Comparison of ENCODE assay signal across 10 mouse cellular contexts in the genomic region with DNA sequence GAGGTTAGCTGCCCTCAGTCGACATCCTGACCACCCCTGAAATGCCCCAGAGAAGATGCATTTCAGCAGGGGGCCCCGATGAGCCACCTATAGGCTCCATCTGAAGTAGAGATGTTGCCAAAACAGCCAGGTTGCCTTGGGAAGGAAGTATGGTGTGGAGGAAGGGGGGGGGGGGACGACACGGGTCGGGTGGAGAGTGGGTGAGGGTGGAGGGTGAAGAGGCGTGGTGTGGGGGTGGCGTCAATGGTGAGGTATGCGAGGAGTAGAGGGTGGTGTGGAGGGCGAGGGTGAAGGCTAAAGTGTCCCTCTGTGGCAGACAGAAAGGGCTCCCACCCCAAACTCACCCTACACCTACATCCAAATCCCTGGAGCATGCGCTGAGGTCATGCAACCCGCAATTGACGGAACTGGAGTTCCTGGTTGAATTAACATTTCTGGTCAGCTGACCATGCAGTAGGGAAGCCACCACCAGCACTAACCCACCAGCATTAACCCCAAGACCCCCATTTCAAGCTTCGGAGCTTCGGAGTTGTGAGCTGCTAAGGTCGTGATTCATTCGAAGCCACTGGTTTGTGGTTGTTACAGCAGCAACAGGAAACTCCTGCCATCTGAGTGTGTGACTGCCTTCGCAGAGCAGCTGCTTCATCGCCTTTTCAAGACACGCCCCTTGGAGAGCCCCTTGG. TPM values are rescaled to one million over a fixed set of nuclear protein-coding genes. Genes with fewer than 3 reads are reported as not detected.
DNase-seq lines count a peak whose midpoint lies in the region; ATAC-seq and TF ChIP-seq lines count a peak whose summit lies in the region.
"Had no signal": no experiment of that assay in that cellular context is flagged by ENCODE, and none has a peak within 500 bp of the region (broad histone marks: within the 10 kb centered on the region; RNA-seq: fewer than 3 reads in every experiment).

No protein-coding gene starts in this region.

- H3K4me3 ChIP-seq in heart, embryonic 16.5 days (ENCODE audit: low read length), result no peak overlapping the region
- peak overlapping the region; percentile 26 for H3K4me3 ChIP-seq in macrophage (ENCODE audit: inconsistent target)
- peak overlapping the region; percentile 51 for H3K4me3 ChIP-seq in thymus, adult 2 months (ENCODE audit: control insufficient read depth, insufficient read depth, low read length)
- no peak overlapping the region for H3K4me3 ChIP-seq in kidney, embryonic 16.5 days (ENCODE audit: low read length)
- H3K4me3 ChIP-seq: forebrain, embryonic 13.5 days had no signal

- no peak for DNase-seq in heart, postnatal 25 days (ENCODE audit: low spot score)
- peak; percentile 65 for DNase-seq in thymus, adult 2 months
- no peak for DNase-seq in embryo, embryonic 11 days
- no peak for DNase-seq in gastrocnemius, postnatal 25 days
- DNase-seq: kidney, postnatal 25 days had no signal

- peak overlapping the region; percentile 16 for H3K4me2 ChIP-seq in heart, embryonic 16.5 days (ENCODE audit: low read depth, low read length)
- H3K4me2 ChIP-seq in kidney, embryonic 16.5 days (replicated peaks; ENCODE audit: low read depth, low read length), result no peak overlapping the region
- H3K4me2 ChIP-seq: forebrain, embryonic 13.5 days had no signal

- no peak overlapping the region for H3K9ac ChIP-seq in heart, embryonic 16.5 days (ENCODE audit: low read length)
- no peak overlapping the region for H3K9ac ChIP-seq in kidney, embryonic 16.5 days (replicated peaks; ENCODE audit: low read length)
- H3K9ac ChIP-seq: forebrain, embryonic 13.5 days had no signal

- no peaks in the 10 kb centered on the region for H3K9me3 ChIP-seq in heart, embryonic 16.5 days (replicated peaks; ENCODE audit: control insufficient read depth, low read length)
- H3K9me3 ChIP-seq in kidney, embryonic 16.5 days (ENCODE audit: low read length), result no peaks in the 10 kb centered on the region
- H3K9me3 ChIP-seq: forebrain, embryonic 13.5 days had no signal

- peak; percentile 21; the same call in 1 of the 2 replicates for TF ChIP-seq POLR2A in thymus, adult 2 months (IDR thresholded peaks at IDR 0.05; ENCODE audit: control insufficient read depth, extremely low read depth, insufficient read depth, low read length, poor library complexity)

- 80% methylated on average over 18 of the region's 19 CpGs for WGBS in heart, embryonic 16.5 days
- WGBS in macrophage (ENCODE audit: missing documents), result under 1% methylated on average over 18 of the region's 19 CpGs
- WGBS in thymus, adult 2 months, result 5% methylated on average over 18 of the region's 19 CpGs
- WGBS in kidney, embryonic 16.5 days, result 72% methylated on average over 16 of the region's 19 CpGs

- H3K36me3 ChIP-seq in heart, embryonic 16.5 days (ENCODE audit: control insufficient read depth, insufficient read depth), result no peaks in the 10 kb centered on the region
- H3K36me3 ChIP-seq in macrophage (ENCODE audit: inconsistent target), result no peaks in the 10 kb centered on the region
- no peaks in the 10 kb centered on the region for H3K36me3 ChIP-seq in thymus, adult 2 months (ENCODE audit: control insufficient read depth, insufficient read depth, low read length)
- no peaks in the 10 kb centered on the region for H3K36me3 ChIP-seq in kidney, embryonic 16.5 days (ENCODE audit: insufficient read depth, low read length)

- no peaks in the 10 kb centered on the region for H3K79me2 ChIP-seq in macrophage (ENCODE audit: inconsistent target)

- 0 out of 2 replicates have a peak, but pooled peaks have one; percentile 53 for ATAC-seq in heart, embryonic 16.5 days (replicated peaks; ENCODE audit: extremely low read depth, insufficient read depth, low FRiP score)
- ATAC-seq in granulocyte monocyte progenitor cell, adult 5-6 weeks (replicated peaks; ENCODE audit: poor library complexity, severe bottlenecking), result peak; percentile 60
- ATAC-seq in kidney, embryonic 16.5 days (ENCODE audit: low FRiP score, low TSS enrichment), result no peak
- ATAC-seq: forebrain, embryonic 13.5 days had no signal

- intact Hi-C loops in heart, postnatal 25 days (cut with DNase I), result no loop called here

- no peak overlapping the region for H3K27ac ChIP-seq in heart, embryonic 16.5 days (ENCODE audit: low read length)
- H3K27ac ChIP-seq in macrophage, result peak overlapping the region; percentile 88
- H3K27ac ChIP-seq in thymus, adult 2 months (ENCODE audit: control insufficient read depth, insufficient read depth, low read length), result peak overlapping the region; percentile 87
- no peak overlapping the region for H3K27ac ChIP-seq in kidney, embryonic 16.5 days (ENCODE audit: low read length)
- H3K27ac ChIP-seq: forebrain, embryonic 13.5 days had no signal

- 0 out of 2 replicates have a peak, but pooled peaks have one; percentile 9 for TF ChIP-seq CTCF in thymus, adult 2 months (IDR thresholded peaks at IDR 0.05; ENCODE audit: borderline replicate concordance, control insufficient read depth, extremely low read depth, insufficient read depth, low read length, poor library complexity)

- H3K27me3 ChIP-seq in heart, embryonic 16.5 days (ENCODE audit: control insufficient read depth, insufficient read depth, low read length), result no peaks in the 10 kb centered on the region
- H3K27me3 ChIP-seq in thymus, adult 2 months (ENCODE audit: control insufficient read depth, insufficient read depth, low read length), result no peaks in the 10 kb centered on the region
- no peaks in the 10 kb centered on the region for H3K27me3 ChIP-seq in kidney, embryonic 16.5 days (ENCODE audit: insufficient read depth, low read length)
- H3K27me3 ChIP-seq: forebrain, embryonic 13.5 days had no signal

- no peaks in the 10 kb centered on the region for H3K4me1 ChIP-seq in heart, embryonic 16.5 days (ENCODE audit: control insufficient read depth, insufficient read depth, low read length)
- peaks cover 22% of the 10 kb centered on the region for H3K4me1 ChIP-seq in thymus, adult 2 months (replicated peaks; ENCODE audit: control insufficient read depth, insufficient read depth, low read length)
- no peaks in the 10 kb centered on the region for H3K4me1 ChIP-seq in kidney, embryonic 16.5 days (ENCODE audit: insufficient read depth, low read length)
- H3K4me1 ChIP-seq: forebrain, embryonic 13.5 days had no signal

RNA-seq across cellular contexts. Expression of a gene that starts 52.7 kb away (rescaled TPM):
- polyA plus RNA-seq in heart, embryonic 16.5 days (2015; fragmentation: Nextera tagmentation; extraction: Ambion mirVana), result 1.9 and 2.0 TPM in 2 replicates
- total RNA-seq in heart, postnatal 25 days (2021), result 1 to 10 TPM in 1 of 2 experiments, under 1 TPM in 1; 0.49 to 1.1 TPM
- total RNA-seq in granulocyte monocyte progenitor cell, adult 5-6 weeks (2014; fragmentation: Nextera tagmentation), result 3.1 and 4.6 TPM in 2 replicates
- 0.93 and 3.1 TPM in 2 replicates for total RNA-seq in granulocyte monocyte progenitor cell, adult 5-6 weeks (2017)
- total RNA-seq in macrophage (2018; cell fraction: chromatin; rRNA removed), result 10 to 100 TPM in 17 of 26 experiments, 1 to 10 TPM in 9; 2.9 to 39.5 (median 21.6) TPM
- total RNA-seq in macrophage (2018; cell fraction: cytosol; rRNA removed), result 10 to 100 TPM in 2 of 26 experiments, 1 to 10 TPM in 22, under 1 TPM in 2; 0.80 to 11.8 (median 5.9) TPM
- 10 to 100 TPM in 16 of 26 experiments, 1 to 10 TPM in 10; 3.1 to 39.7 (median 18.1) TPM for total RNA-seq in macrophage (2018; cell fraction: nucleus; rRNA removed)
- polyA plus RNA-seq in macrophage (2018), result 3.3 to 9.9 TPM (median 4.6 TPM) in 3 replicates
- 2.7 and 2.9 TPM in 2 replicates for polyA plus RNA-seq in thymus, adult 2 months (2012; rRNA removed)
- total RNA-seq in gastrocnemius, postnatal 25 days (2021), result under 1 TPM in 1 of 2 experiments, not detected in 1; 0.10 TPM
- 0.34 and 0.58 TPM in 2 replicates for polyA plus RNA-seq in kidney, embryonic 16.5 days (2015; fragmentation: Nextera tagmentation; extraction: Ambion mirVana)

Comparison
In these comparisons a context has a peak if more than half of its experiments do, and no peak if none do; other contexts are left out.
1. H3K27ac ChIP-seq: peak in macrophage (single experiment) and thymus, adult 2 months (single experiment); none in heart, embryonic 16.5 days (single experiment) and kidney, embryonic 16.5 days (single experiment).
2. H3K4me3 ChIP-seq: peak in macrophage (single experiment) and thymus, adult 2 months (single experiment); none in heart, embryonic 16.5 days (single experiment) and kidney, embryonic 16.5 days (single experiment).